ENCODE assay signal across 8 mouse cellular contexts in the genomic region with DNA sequence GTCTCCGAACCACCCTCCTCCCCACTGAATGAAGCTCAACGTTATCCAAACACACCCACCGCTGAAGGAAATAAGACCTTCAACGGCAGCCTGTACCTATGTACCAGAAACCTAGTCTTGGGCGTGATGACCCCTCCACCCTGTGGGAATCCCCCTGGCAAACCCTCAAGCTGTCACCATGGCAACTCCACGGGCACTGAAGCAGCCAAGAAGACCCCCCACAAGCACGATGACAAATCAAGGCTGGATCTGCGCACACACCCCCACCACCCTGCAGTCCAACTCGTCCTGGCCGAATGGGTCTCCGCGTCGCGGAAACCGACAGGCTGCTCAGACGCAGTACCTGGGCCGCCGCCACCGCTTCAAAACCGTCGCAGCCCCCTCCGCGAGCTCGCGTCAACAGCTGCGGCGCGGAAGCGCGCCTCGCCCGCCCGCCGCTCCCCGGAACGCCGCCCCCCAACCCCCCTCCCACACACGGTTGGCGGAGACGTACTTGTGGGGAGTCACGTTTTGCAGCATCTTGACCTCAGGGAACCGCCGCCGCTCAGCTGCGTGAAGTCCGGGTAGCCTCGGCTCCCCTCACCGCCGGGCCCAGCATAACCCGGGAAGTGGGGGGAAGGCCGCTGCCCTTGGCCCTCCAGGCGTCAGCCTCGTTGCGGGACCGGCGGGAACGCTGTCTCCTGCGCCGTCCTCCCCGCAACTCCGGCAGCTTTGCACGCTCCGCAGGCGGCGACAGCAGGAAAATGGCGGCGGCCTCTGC. TPM values are rescaled to one million over a fixed set of nuclear protein-coding genes. Genes with fewer than 3 reads are reported as not detected.
DNase-seq lines count a peak whose midpoint lies in the region; ATAC-seq and TF ChIP-seq lines count a peak whose summit lies in the region.

No protein-coding gene starts in this region.

- ATAC-seq in hindbrain, embryonic 11.5 days (ENCODE audit: low FRiP score), result no peak

- TF ChIP-seq CTCF in embryonic fibroblast, embryonic 13.5 days (IDR thresholded peaks at IDR 0.05; ENCODE audit: borderline replicate concordance, insufficient read depth, low read length), result no peak

- DNase-seq in kidney, adult 11 months, result peak; percentile 43
- no peak for DNase-seq in kidney, adult 8-10 months
- DNase-seq in adrenal gland, postnatal 14 days, result peak; percentile 65
- peak; percentile 72 for DNase-seq in hindbrain, embryonic 11.5 days (ENCODE audit: low spot score)
- DNase-seq in liver, result peak; percentile 48
- DNase-seq in neural tube, embryonic 10.5 days (ENCODE audit: extremely low spot score, low spot score), result peak; percentile 47
- DNase-seq in thymus, postnatal 25 days, result peak; percentile 74

- H3K9ac ChIP-seq in hindbrain, embryonic 11.5 days (ENCODE audit: low read depth, low read length), result peak overlapping the region; percentile 96

- H3K27me3 ChIP-seq in hindbrain, embryonic 11.5 days (ENCODE audit: control insufficient read depth, insufficient read depth, low read length), result no peaks in the 10 kb centered on the region

- H3K4me3 ChIP-seq in embryonic fibroblast, embryonic 13.5 days (ENCODE audit: insufficient read depth, low read length), result peak overlapping the region; percentile 84
- peak overlapping the region; percentile 100 for H3K4me3 ChIP-seq in hindbrain, embryonic 11.5 days (ENCODE audit: low read depth, low read length)

- TF ChIP-seq POLR2A in embryonic fibroblast, embryonic 13.5 days (IDR thresholded peaks at IDR 0.05; ENCODE audit: low read depth, low read length), result no peak; the same call in 1 of the 2 replicates

- WGBS in hindbrain, embryonic 11.5 days, result 2% methylated on average over 65 of the region's 67 CpGs

- H3K27ac ChIP-seq in embryonic fibroblast, embryonic 13.5 days (ENCODE audit: insufficient read depth, low read length), result 0 out of 2 replicates have a peak overlapping the region, but pooled peaks have one; percentile 1
- H3K27ac ChIP-seq in hindbrain, embryonic 11.5 days (ENCODE audit: low read depth, low read length), result peak overlapping the region; percentile 87

- H3K36me3 ChIP-seq in hindbrain, embryonic 11.5 days (ENCODE audit: control insufficient read depth, insufficient read depth, low read length), result peaks cover 26% of the 10 kb centered on the region

- H3K4me2 ChIP-seq in hindbrain, embryonic 11.5 days (replicated peaks; ENCODE audit: low read depth, low read length), result peak overlapping the region; percentile 95

- H3K9me3 ChIP-seq in hindbrain, embryonic 11.5 days (ENCODE audit: control insufficient read depth, low read length), result no peaks in the 10 kb centered on the region

- H3K4me1 ChIP-seq in embryonic fibroblast, embryonic 13.5 days (ENCODE audit: control insufficient read depth, insufficient read depth, low read length), result peaks cover 11% of the 10 kb centered on the region; the same call in 1 of the 2 replicates
- H3K4me1 ChIP-seq in hindbrain, embryonic 11.5 days (replicated peaks; ENCODE audit: control insufficient read depth, insufficient read depth, low read length), result peaks cover 7% of the 10 kb centered on the region

RNA-seq across cellular contexts. Expression of a gene that starts 1.0 kb away (rescaled TPM):
- total RNA-seq in adrenal gland, postnatal 14 days (2021), result 8.0 and 18.8 TPM in 2 replicates
- polyA plus RNA-seq in embryonic fibroblast, embryonic 13.5 days (2011; ENCODE audit: insufficient read length, low read depth, missing spikeins), result 8.2 and 10.0 TPM in 2 replicates
- polyA plus RNA-seq in hindbrain, embryonic 11.5 days (2014; fragmentation: Nextera tagmentation; extraction: Ambion mirVana), result 8.6 and 13.8 TPM in 2 replicates

RNA-seq across cellular contexts. Expression of a gene that starts 4.1 kb away (rescaled TPM):
- 198 and 203 TPM in 2 replicates for total RNA-seq in adrenal gland, postnatal 14 days (2021)
- polyA plus RNA-seq in embryonic fibroblast, embryonic 13.5 days (2011; ENCODE audit: insufficient read length, low read depth, missing spikeins), result 205 and 233 TPM in 2 replicates
- polyA plus RNA-seq in hindbrain, embryonic 11.5 days (2014; fragmentation: Nextera tagmentation; extraction: Ambion mirVana), result 113 and 159 TPM in 2 replicates

RNA-seq across cellular contexts. Expression of a gene that starts 24.8 kb away (rescaled TPM):
- 2.7 and 17.0 TPM in 2 replicates for total RNA-seq in adrenal gland, postnatal 14 days (2021)
- polyA plus RNA-seq in embryonic fibroblast, embryonic 13.5 days (2011; ENCODE audit: insufficient read length, low read depth, missing spikeins), result not detected in 2 replicates
- polyA plus RNA-seq in hindbrain, embryonic 11.5 days (2014; fragmentation: Nextera tagmentation; extraction: Ambion mirVana), result not detected in 2 replicates

RNA-seq across cellular contexts. Expression of a gene that starts 26.2 kb away (rescaled TPM):
- total RNA-seq in adrenal gland, postnatal 14 days (2021), result 0.33 and 4.1 TPM in 2 replicates
- polyA plus RNA-seq in embryonic fibroblast, embryonic 13.5 days (2011; ENCODE audit: insufficient read length, low read depth, missing spikeins), result not detected in 2 replicates
- polyA plus RNA-seq in hindbrain, embryonic 11.5 days (2014; fragmentation: Nextera tagmentation; extraction: Ambion mirVana), result 0.26 and 0.32 TPM in 2 replicates

RNA-seq across cellular contexts. Expression of a gene that starts 34.6 kb away (rescaled TPM):
- 3.6 and 8.3 TPM in 2 replicates for total RNA-seq in adrenal gland, postnatal 14 days (2021)
- 2.2 and 2.4 TPM in 2 replicates for polyA plus RNA-seq in embryonic fibroblast, embryonic 13.5 days (2011; ENCODE audit: insufficient read length, low read depth, missing spikeins)
- 0.29 and 0.94 TPM in 2 replicates for polyA plus RNA-seq in hindbrain, embryonic 11.5 days (2014; fragmentation: Nextera tagmentation; extraction: Ambion mirVana)

Comparison
In these comparisons a context has a peak if more than half of its experiments do, and no peak if none do; other contexts are left out.
1. DNase-seq: peak in kidney, adult 11 months (single experiment), adrenal gland, postnatal 14 days (single experiment), hindbrain, embryonic 11.5 days (single experiment), liver (single experiment), neural tube, embryonic 10.5 days (single experiment) and thymus, postnatal 25 days (single experiment); none in kidney, adult 8-10 months (0 of 2).